Mouse (Mus musculus) forebrain, embryonic 14.5 days (tissue): ENCODE measurements around the gene Gm9999. TPM values are rescaled to one million over a fixed set of nuclear protein-coding genes. Genes with fewer than 3 reads are reported as not detected.
"Not testable (repeated sequence)": the region's sequence is repeated elsewhere in the genome, so short reads cannot be mapped to it uniquely, and the experiment has no call there.

Experiments used
- ATAC-seq: fragments of 200-750 bp; cut with Nextera tagmentation; 2 replicates; pipeline ENCODE4 v1.8.0; 2017; ENCODE audit warnings: mild to moderate bottlenecking, moderate library complexity
- DNase-seq: peaks from one replicate; pipeline ENCODE4 v3.0.0-alpha.2; 2015; ENCODE audit warnings: low spot score
- H3K27ac ChIP-seq: fragments of 300-500 bp; sonication (generic); 2 replicates; pipeline ENCODE4 v1.5.1; 2014; ENCODE audit warnings: low read depth, mild to moderate bottlenecking, control low read depth, low read length, moderate library complexity
- H3K27me3 ChIP-seq: fragments of 300-500 bp; sonication (generic); replicated peaks from 2 replicates; pipeline ENCODE4 v1.6.1; 2014; ENCODE audit warnings: low read length, control low read depth, mixed read lengths; ENCODE audit not compliant: control insufficient read depth, insufficient read depth
- H3K36me3 ChIP-seq: fragments of 300-500 bp; sonication (generic); 2 replicates; pipeline ENCODE4 v1.6.1; 2014; ENCODE audit warnings: low read length, control low read depth; ENCODE audit not compliant: control insufficient read depth, insufficient read depth
- H3K4me1 ChIP-seq: fragments of 300-500 bp; sonication (generic); 2 replicates; pipeline ENCODE4 v1.6.1; 2014; ENCODE audit warnings: antibody characterized with exemption, low read length, control low read depth; ENCODE audit not compliant: control insufficient read depth, insufficient read depth
- H3K4me2 ChIP-seq: fragments of 300-500 bp; sonication (generic); 2 replicates; pipeline ENCODE4 v1.6.1; 2014; ENCODE audit warnings: mild to moderate bottlenecking, control low read depth, low read length
- H3K4me3 ChIP-seq: fragments of 300-500 bp; sonication (generic); 2 replicates; pipeline ENCODE4 v1.5.1; 2014; ENCODE audit warnings: low read depth, low read length, control low read depth
- H3K9ac ChIP-seq: fragments of 300-500 bp; sonication (generic); 2 replicates; pipeline ENCODE4 v1.6.1; 2014; ENCODE audit warnings: mild to moderate bottlenecking, low read length, control low read depth, moderate library complexity
- H3K9me3 ChIP-seq: fragments of 300-500 bp; sonication (generic); replicated peaks from 2 replicates; pipeline ENCODE4 v1.6.1; 2016; ENCODE audit warnings: low read length, control low read depth, mixed read lengths; ENCODE audit not compliant: control insufficient read depth
- WGBS: fragments of 180-500 bp; shearing (Covaris S2); extraction: QIAGEN DNeasy Blood & Tissue Kit; methylation state at CpG from one replicate; pipeline ENCODE4 v1.1.7; 2014; 5-methylcytosine and 5-hydroxymethylcytosine counted together
- polyA plus RNA-seq: library from polyadenylated mRNA; unstranded; fragments of >200 nt; fragmentation: Nextera tagmentation; extraction: Ambion mirVana; gene quantifications from 2 replicates; pipeline ENCODE4 v1.2.1, GENCODE M21; 2014

The Gm9999 gene
- polyA plus RNA-seq, 1 experiment from 2014 or later = not detected

GRCm38 (mm10) chr7:47016602-47017001, 33.2 kb downstream of the Gm9999 start:
- Histone ChIP-seq H3K9me3 (no peaks in the 10 kb centered on the region), H3K36me3 (no peaks in the 10 kb centered on the region), H3K4me2 (no peak overlapping the region), H3K9ac (no peak overlapping the region), H3K27me3 (no peaks in the 10 kb centered on the region), H3K4me1 (peaks cover 6% of the 10 kb centered on the region; the same call in 1 of the 2 replicates), H3K27ac (no peak overlapping the region), H3K4me3 (no peak overlapping the region)
- ATAC-seq = no peak
- 76% methylated on average over 3 of the region's 3 CpGs for WGBS
- DNase-seq = no peak

GRCm38 (mm10) chr7:47017146-47017545, 33.8 kb downstream of the Gm9999 start:
- H3K4me1 ChIP-seq = peaks cover 6% of the 10 kb centered on the region; the same call in 1 of the 2 replicates
- DNase-seq (no peak), ATAC-seq (no peak)
- no peak overlapping the region for H3K9ac ChIP-seq
- WGBS = 75% methylated on average over 7 of the region's 7 CpGs
- no peak overlapping the region for H3K4me3 ChIP-seq
- H3K36me3 ChIP-seq = no peaks in the 10 kb centered on the region
- H3K9me3 ChIP-seq = no peaks in the 10 kb centered on the region
- H3K27me3 ChIP-seq = no peaks in the 10 kb centered on the region
- H3K4me2 ChIP-seq = no peak overlapping the region
- H3K27ac ChIP-seq = no peak overlapping the region

- Histone ChIP-seq H3K9me3 (no peaks in the 10 kb centered on the region), H3K4me2 (no peak overlapping the region), H3K27me3 (no peaks in the 10 kb centered on the region), H3K4me3 (no peak overlapping the region), H3K4me1 (peaks cover 6% of the 10 kb centered on the region; the same call in 1 of the 2 replicates), H3K9ac (no peak overlapping the region), H3K27ac (no peak overlapping the region), H3K36me3 (no peaks in the 10 kb centered on the region)
- 64% methylated on average over 5 of the region's 5 CpGs for WGBS
- ATAC-seq (no peak), DNase-seq (no peak)
These were observed 36.3 kb downstream of the Gm9999 start for GRCm38 (mm10) chr7:47019641-47020040.

GRCm38 (mm10) chr7:47020956-47021355, 37.6 kb downstream of the Gm9999 start:
- WGBS = 13% methylated on average over 8 of the region's 8 CpGs
- no peak for ATAC-seq
- no peak for DNase-seq
- no peak overlapping the region for H3K9ac ChIP-seq
- H3K36me3 ChIP-seq = no peaks in the 10 kb centered on the region
- no peak overlapping the region for H3K27ac ChIP-seq
- no peak overlapping the region for H3K4me2 ChIP-seq
- H3K4me1 ChIP-seq = no peaks in the 10 kb centered on the region
- H3K9me3 ChIP-seq = no peaks in the 10 kb centered on the region
- H3K4me3 ChIP-seq = no peak overlapping the region
- H3K27me3 ChIP-seq = no peaks in the 10 kb centered on the region

GRCm38 (mm10) chr7:47022482-47022881, 39.1 kb downstream of the Gm9999 start:
- Histone ChIP-seq H3K4me3 (no peak overlapping the region), H3K4me1 (no peaks in the 10 kb centered on the region), H3K9ac (no peak overlapping the region), H3K4me2 (no peak overlapping the region), H3K27ac (no peak overlapping the region), H3K9me3 (no peaks in the 10 kb centered on the region), H3K36me3 (no peaks in the 10 kb centered on the region), H3K27me3 (no peaks in the 10 kb centered on the region)
- WGBS = 72% methylated on average over 8 of the region's 8 CpGs
- DNase-seq (no peak), ATAC-seq (no peak)

- Histone ChIP-seq H3K36me3 (no peaks in the 10 kb centered on the region), H3K9me3 (no peaks in the 10 kb centered on the region), H3K4me1 (no peaks in the 10 kb centered on the region), H3K27ac (no peak overlapping the region), H3K4me2 (no peak overlapping the region), H3K27me3 (no peaks in the 10 kb centered on the region), H3K4me3 (no peak overlapping the region), H3K9ac (no peak overlapping the region)
- peak; percentile 81 for DNase-seq
- peak; percentile 55; the same call in 1 of the 2 replicates for ATAC-seq
- WGBS = 16% methylated on average over 6 of the region's 6 CpGs
These were observed 40.1 kb downstream of the Gm9999 start for GRCm38 (mm10) chr7:47023530-47023929.

GRCm38 (mm10) chr7:47024454-47024853, 41.1 kb downstream of the Gm9999 start:
- Histone ChIP-seq H3K4me1 (no peaks in the 10 kb centered on the region), H3K36me3 (no peaks in the 10 kb centered on the region), H3K9me3 (no peaks in the 10 kb centered on the region), H3K4me2 (no peak overlapping the region), H3K27ac (no peak overlapping the region), H3K9ac (no peak overlapping the region), H3K4me3 (no peak overlapping the region), H3K27me3 (no peaks in the 10 kb centered on the region)
- DNase-seq (no peak), ATAC-seq (no peak)
- WGBS = 88% methylated on average over 7 of the region's 7 CpGs

- no peaks in the 10 kb centered on the region for H3K27me3 ChIP-seq
- no peak for ATAC-seq
- no peak overlapping the region for H3K27ac ChIP-seq
- H3K4me2 ChIP-seq = no peak overlapping the region
- no peaks in the 10 kb centered on the region for H3K36me3 ChIP-seq
- no peaks in the 10 kb centered on the region for H3K9me3 ChIP-seq
- no peak for DNase-seq
- no peak overlapping the region for H3K9ac ChIP-seq
- 59% methylated on average over 9 of the region's 9 CpGs for WGBS
- H3K4me1 ChIP-seq = no peaks in the 10 kb centered on the region; the same call in 1 of the 2 replicates
- no peak overlapping the region for H3K4me3 ChIP-seq
These were observed 42.0 kb downstream of the Gm9999 start for GRCm38 (mm10) chr7:47025429-47025828.

- DNase-seq = not testable (repeated sequence)
These were observed 43.5 kb downstream of the Gm9999 start for GRCm38 (mm10) chr7:47026899-47027298.

More at GRCm38 (mm10) chr7:47026899-47027298, 43.5 kb downstream of the Gm9999 start:
- H3K27me3 ChIP-seq, H3K4me1 ChIP-seq, ATAC-seq, H3K27ac ChIP-seq, H3K4me3 ChIP-seq, H3K36me3 ChIP-seq, H3K9me3 ChIP-seq, H3K9ac ChIP-seq, H3K4me2 ChIP-seq: not testable (repeated sequence)
- WGBS = 88% methylated on average over 3 of the region's 3 CpGs
